Mouse (Mus musculus) G1E-ER4 (cell line): ENCODE measurements at regions not wholly inside any gene's neighbourhood (a gene's known extent, or its start where the extent isn't known, plus 50 kb on each side); places are given as distances from the start of the nearest gene placed in this dataset.

Experiments used
- GATA1 ChIP-seq: IDR thresholded peaks from one replicate; pipeline ENCODE4 v1.8.0; 2012; ENCODE audit warnings: low read length, inconsistent platforms

- no peak for TF ChIP-seq GATA1
These were observed 165.2 kb downstream of the Zfp36l1 start for GRCm38 (mm10) chr12:79947574-79947973.

- no peak for TF ChIP-seq GATA1
These were observed 166.0 kb downstream of the Zfp36l1 start for GRCm38 (mm10) chr12:79946777-79947176.

GRCm38 (mm10) chr12:79945899-79946298, 166.9 kb downstream of the Zfp36l1 start:
- no peak for TF ChIP-seq GATA1

GRCm38 (mm10) chr12:79944714-79945493, 167.9 kb downstream of the Zfp36l1 start:
- no peak for TF ChIP-seq GATA1

GRCm38 (mm10) chr12:79944090-79944489, 168.7 kb downstream of the Zfp36l1 start:
- TF ChIP-seq GATA1 = no peak

GRCm38 (mm10) chr12:79942563-79943131, 170.2 kb downstream of the Zfp36l1 start:
- no peak for TF ChIP-seq GATA1

GRCm38 (mm10) chr12:79941828-79942227, 171.0 kb downstream of the Zfp36l1 start:
- no peak for TF ChIP-seq GATA1

GRCm38 (mm10) chr12:79939436-79939835, 173.4 kb downstream of the Zfp36l1 start:
- no peak for TF ChIP-seq GATA1

GRCm38 (mm10) chr12:79937876-79938275, 174.9 kb downstream of the Zfp36l1 start:
- TF ChIP-seq GATA1 = no peak

GRCm38 (mm10) chr12:79936698-79937097, 176.1 kb downstream of the Zfp36l1 start:
- TF ChIP-seq GATA1 = no peak

- TF ChIP-seq GATA1 = no peak
These were observed 178.7 kb downstream of the Zfp36l1 start for GRCm38 (mm10) chr12:79934091-79934490.

- TF ChIP-seq GATA1 = no peak
These were observed 179.9 kb downstream of the Zfp36l1 start for GRCm38 (mm10) chr12:79932905-79933304.

- no peak for TF ChIP-seq GATA1
These were observed 181.4 kb downstream of the Zfp36l1 start for GRCm38 (mm10) chr12:79931455-79931854.

- no peak for TF ChIP-seq GATA1
These were observed 183.0 kb downstream of the Zfp36l1 start for GRCm38 (mm10) chr12:79929846-79930245.

- TF ChIP-seq GATA1 = no peak
These were observed 184.0 kb downstream of the Zfp36l1 start for GRCm38 (mm10) chr12:79928739-79929380.

GRCm38 (mm10) chr12:79928298-79928697, 184.5 kb downstream of the Zfp36l1 start:
- no peak for TF ChIP-seq GATA1
